Mouse (Mus musculus) CH12.LX (cell line): ENCODE measurements around the gene Pgm2l1. TPM values are rescaled to one million over a fixed set of nuclear protein-coding genes. Genes with fewer than 3 reads are reported as not detected.

Experiments
- DNase-seq: peaks from one replicate; pipeline ENCODE4 v3.0.0-alpha.2; 2013; ENCODE audit errors: extremely low read depth
- H3K27ac ChIP-seq: 2 replicates; pipeline ENCODE4 v1.5.1; 2012; ENCODE audit warnings: low read depth, mild to moderate bottlenecking, control low read depth, moderate library complexity; ENCODE audit not compliant: insufficient read depth
- H3K27me3 ChIP-seq: replicated peaks from 2 replicates; pipeline ENCODE3; 2012; ENCODE audit warnings: inconsistent platforms
- H3K36me3 ChIP-seq, 2 experiments: replicated peaks in 1 of 2; 2 replicates each; pipeline versions ENCODE3 to v1.6.1; 2012; ENCODE audit warnings: inconsistent platforms in 1 of 2, low read length in 1 of 2, mild to moderate bottlenecking in 1 of 2, mixed read lengths in 1 of 2, moderate library complexity in 1 of 2; ENCODE audit not compliant: control insufficient read depth in 1 of 2, insufficient read depth in 1 of 2
- H3K4me1 ChIP-seq, 2 experiments: 2 replicates each; pipeline ENCODE4 v1.6.1; 2012; ENCODE audit warnings: inconsistent platforms in 1 of 2, moderate library complexity in 1 of 2; ENCODE audit not compliant: insufficient read depth in 2 of 2, control insufficient read depth in 1 of 2
- H3K4me2 ChIP-seq: 2 replicates; pipeline ENCODE4 v1.6.1; 2012; ENCODE audit warnings: low read depth, mild to moderate bottlenecking, control low read depth; ENCODE audit not compliant: poor library complexity, insufficient read depth, severe bottlenecking
- H3K4me3 ChIP-seq, 3 experiments: fragments of 150-350 bp in 1 of 3; sonication (generic) in 1 of 3; replicated peaks in 1 of 3; 2 replicates each; pipeline versions ENCODE3 to v1.5.1; 2011 to 2012; ENCODE audit warnings: low read depth in 2 of 3, low read length in 2 of 3, mild to moderate bottlenecking in 2 of 3, moderate library complexity in 2 of 3, control low read depth in 1 of 3, improper control_type of control experiment in 1 of 3, inconsistent platforms in 1 of 3, mixed read lengths in 1 of 3; ENCODE audit not compliant: poor library complexity in 1 of 3
- H3K79me2 ChIP-seq: replicated peaks from 2 replicates; pipeline ENCODE4 v1.6.1; 2012; ENCODE audit warnings: mild to moderate bottlenecking, moderate library complexity; ENCODE audit not compliant: control insufficient read depth, poor library complexity, insufficient read depth, severe bottlenecking; ENCODE audit errors: extremely low read depth
- H3K9ac ChIP-seq: 2 replicates; pipeline ENCODE4 v1.6.1; 2012; ENCODE audit warnings: low read depth, mild to moderate bottlenecking, control low read depth, moderate library complexity; ENCODE audit not compliant: insufficient read depth
- H3K9me3 ChIP-seq: replicated peaks from 2 replicates; pipeline ENCODE3; 2012; ENCODE audit warnings: low read length, inconsistent platforms, mixed read lengths
- CTCF ChIP-seq, 2 experiments: IDR thresholded peaks in 1 of 2; conservative IDR thresholded peaks in 1 of 2; 2 replicates each; pipeline ENCODE4 v1.5.1; 2011 to 2012; ENCODE audit warnings: low read depth in 2 of 2, low read length in 2 of 2, improper control_type of control experiment in 1 of 2, inconsistent platforms in 1 of 2, mild to moderate bottlenecking in 1 of 2, moderate library complexity in 1 of 2
- EP300 ChIP-seq: IDR thresholded peaks from 2 replicates; pipeline ENCODE4 v1.6.1; 2011; ENCODE audit warnings: low read length, improper control_type of control experiment
- HCFC1 ChIP-seq: IDR thresholded peaks from 2 replicates; pipeline ENCODE4 v1.6.1; 2012; ENCODE audit warnings: low read depth, mild to moderate bottlenecking, inconsistent platforms, low read length, improper control_type of control experiment
- IRF4 ChIP-seq: IDR thresholded peaks from 2 replicates; pipeline ENCODE4 v1.6.1; 2014; ENCODE audit warnings: low read depth, mild to moderate bottlenecking, inconsistent platforms, low read length, improper control_type of control experiment
- JUN ChIP-seq: IDR thresholded peaks from 2 replicates; pipeline ENCODE4 v1.6.1; 2011; ENCODE audit warnings: low read depth, mild to moderate bottlenecking, low read length, improper control_type of control experiment, moderate library complexity; ENCODE audit not compliant: insufficient read depth
- JUND ChIP-seq: conservative IDR thresholded peaks from 2 replicates; pipeline ENCODE4 v1.6.1; 2011; ENCODE audit warnings: low read depth, low read length, improper control_type of control experiment
- KAT2A ChIP-seq: IDR thresholded peaks from 2 replicates; pipeline ENCODE4 v1.6.1; 2012; ENCODE audit warnings: low read length, improper control_type of control experiment, inconsistent platforms; ENCODE audit not compliant: insufficient replicate concordance
- MAFK ChIP-seq: IDR thresholded peaks from 2 replicates; pipeline ENCODE4 v1.6.1; 2011; ENCODE audit warnings: low read length, improper control_type of control experiment; ENCODE audit not compliant: insufficient replicate concordance
- MAX ChIP-seq: IDR thresholded peaks from 2 replicates; pipeline ENCODE4 v1.6.1; 2011; ENCODE audit warnings: low read length, improper control_type of control experiment
- MEF2A ChIP-seq: IDR thresholded peaks from 2 replicates; pipeline ENCODE4 v1.6.1; 2014; ENCODE audit warnings: low read depth, mild to moderate bottlenecking, inconsistent platforms, low read length, improper control_type of control experiment, borderline replicate concordance
- MXI1 ChIP-seq: IDR thresholded peaks from 2 replicates; pipeline ENCODE4 v1.6.1; 2011; ENCODE audit warnings: mild to moderate bottlenecking, low read depth, low read length, improper control_type of control experiment
- NRF1 ChIP-seq: IDR thresholded peaks from 2 replicates; pipeline ENCODE4 v1.6.1; 2014; ENCODE audit warnings: low read depth, mild to moderate bottlenecking, inconsistent platforms, low read length, improper control_type of control experiment, moderate library complexity
- PAX5 ChIP-seq: IDR thresholded peaks from 2 replicates; pipeline ENCODE4 v1.6.1; 2012; ENCODE audit warnings: low read length, inconsistent platforms, mixed read lengths
- POLR2AphosphoS2 ChIP-seq: IDR thresholded peaks from 2 replicates; pipeline ENCODE4 v1.6.1; 2011; ENCODE audit warnings: low read depth, low read length, improper control_type of control experiment
- RAD21 ChIP-seq: IDR thresholded peaks from 2 replicates; pipeline ENCODE4 v1.6.1; 2011; ENCODE audit warnings: low read depth, mild to moderate bottlenecking, low read length, improper control_type of control experiment, moderate library complexity
- RCOR1 ChIP-seq: conservative IDR thresholded peaks from 2 replicates; pipeline ENCODE4 v1.6.1; 2012; ENCODE audit warnings: low read depth, mild to moderate bottlenecking, inconsistent platforms, low read length, improper control_type of control experiment
- SMC3 ChIP-seq: IDR thresholded peaks from 2 replicates; pipeline ENCODE4 v1.6.1; 2011; ENCODE audit warnings: low read depth, low read length, improper control_type of control experiment
- TBP ChIP-seq: conservative IDR thresholded peaks from 2 replicates; pipeline ENCODE4 v1.6.1; 2011; ENCODE audit warnings: low read depth, low read length, improper control_type of control experiment
- TCF12 ChIP-seq: IDR thresholded peaks from 2 replicates; pipeline ENCODE4 v1.6.1; 2014; ENCODE audit warnings: low read depth, mild to moderate bottlenecking, inconsistent platforms, low read length, improper control_type of control experiment
- USF1 ChIP-seq: IDR thresholded peaks from 2 replicates; pipeline ENCODE4 v1.6.1; 2014; ENCODE audit warnings: low read depth, mild to moderate bottlenecking, inconsistent platforms, low read length, improper control_type of control experiment
- USF2 ChIP-seq: conservative IDR thresholded peaks from 2 replicates; pipeline ENCODE4 v1.6.1; 2011; ENCODE audit warnings: low read depth, low read length, improper control_type of control experiment
- ZMIZ1 ChIP-seq: IDR thresholded peaks from 2 replicates; pipeline ENCODE4 v1.6.1; 2012; ENCODE audit warnings: low read depth, mild to moderate bottlenecking, inconsistent platforms, low read length, improper control_type of control experiment
- ZNF384 ChIP-seq: IDR thresholded peaks from 2 replicates; pipeline ENCODE4 v1.6.1; 2012; ENCODE audit warnings: low read depth, low read length, improper control_type of control experiment, inconsistent platforms
- dilution Hi-C: fragments of 300-500 bp; cut with MboI; formaldehyde crosslinking; loops from 2 replicates; pipeline ENCODE4 v1.14.3; 2020; ENCODE audit warnings: low sequenced_read_pairs; ENCODE audit not compliant: extremely low pct_unique_long_range_greater_than_20kb, extremely low pct_ligation_motif_present
- in situ Hi-C: fragments of 300-500 bp; cut with MboI; formaldehyde crosslinking; loops from 3 replicates; pipeline ENCODE4 v1.14.3; 2019; ENCODE audit warnings: low sequenced_read_pairs, low pct_ligation_motif_present, low pct_unique_long_range_greater_than_20kb, mixed read lengths
- polyA plus RNA-seq: library from polyadenylated mRNA; unstranded; fragments of >175 nt; gene quantifications from 2 replicates; pipeline ENCODE4 v1.2.1, GENCODE M21; 2012; ENCODE audit warnings: low read depth; ENCODE audit not compliant: insufficient read length
- total RNA-seq, 2 experiments: library from RNA; depleted of rRNA; stranded (reverse); fragments of 300-350 nt in 1 of 2; fragments of >200 nt in 1 of 2; gene quantifications; 2 replicates each; pipeline ENCODE4 v1.2.3; 2012 to 2014

The Pgm2l1 gene
- total and polyA plus RNA-seq, 3 experiments = 1.2 to 4.1 (median 3.4) TPM

GRCm38 (mm10) chr7:100230646-100231045 is 3.5 kb downstream of the Pgm2l1 start:
- Histone ChIP-seq H3K4me1 (peaks cover 2 to 32% of the 10 kb centered on the region in 2 experiments; a peak in 3 of 4 replicates), H3K4me3 (no peak overlapping the region)
- dilution Hi-C loops = no loop called here

DNA sequence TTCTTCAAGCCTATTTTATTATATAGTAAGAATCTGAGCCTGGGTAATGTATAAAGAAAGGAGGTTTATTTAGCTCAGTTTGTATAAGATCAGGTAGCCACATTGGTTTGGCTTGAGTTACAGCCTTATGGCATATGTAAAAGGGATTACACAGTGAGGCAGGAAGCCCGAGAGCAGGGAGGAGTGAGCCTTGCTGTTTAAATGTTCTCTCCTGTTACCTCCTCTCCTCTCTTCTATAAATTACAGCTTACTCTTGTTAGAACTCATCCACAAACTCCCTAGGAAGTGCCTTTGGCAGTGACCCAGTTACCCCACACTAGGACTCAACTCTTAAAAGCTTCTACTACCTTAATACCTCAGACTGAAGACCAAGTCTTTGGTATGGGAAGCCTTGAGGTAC is 4.5 kb downstream of the Pgm2l1 start:
- no peak for TF ChIP-seq KAT2A
- TF ChIP-seq PAX5 = no peak
- no peak for TF ChIP-seq POLR2AphosphoS2
- no peak for TF ChIP-seq RAD21
- no peak for TF ChIP-seq USF1
- no peaks in the 10 kb centered on the region for H3K79me2 ChIP-seq
- no peak overlapping the region for H3K27ac ChIP-seq
- no peak overlapping the region for H3K4me3 ChIP-seq
- no peak overlapping the region for H3K4me2 ChIP-seq
- no peak overlapping the region for H3K9ac ChIP-seq
- no peak for DNase-seq
- no peaks in the 10 kb centered on the region for H3K9me3 ChIP-seq
- in situ Hi-C loops = no loop called here
- H3K4me1 ChIP-seq = peaks cover 2 to 24% of the 10 kb centered on the region in 2 experiments; a peak in 3 of 4 replicates
- H3K36me3 ChIP-seq = no peaks in the 10 kb centered on the region
- peaks cover 2% of the 10 kb centered on the region for H3K27me3 ChIP-seq
- dilution Hi-C loops = no loop called here

More at GRCm38 (mm10) chr7:100230646-100231045, 3.5 kb downstream of the Pgm2l1 start:
- TF ChIP-seq CTCF (conservative IDR thresholded peaks at IDR 0.05 in 1 of 2, IDR thresholded peaks at IDR 0.05 in 1 of 2; ENCODE audit: low read depth in 2 of 2, low read length in 2 of 2) = no peak
- no peak for TF ChIP-seq TBP
- TF ChIP-seq SMC3 = no peak
- peak; percentile 63 for TF ChIP-seq JUND
- TF ChIP-seq JUN = peak; percentile 36; the same call in 1 of the 2 replicates
- no peak for TF ChIP-seq HCFC1
- peak; percentile 53; the same call in 1 of the 2 replicates for TF ChIP-seq IRF4
- TF ChIP-seq EP300 = peak; percentile 56; the same call in 1 of the 2 replicates
- TF ChIP-seq ZMIZ1 = no peak
- Histone ChIP-seq H3K27ac (no peak overlapping the region), H3K36me3 (no peaks in the 10 kb centered on the region), H3K27me3 (peaks cover 2% of the 10 kb centered on the region), H3K4me2 (no peak overlapping the region), H3K9ac (no peak overlapping the region), H3K9me3 (no peaks in the 10 kb centered on the region), H3K79me2 (no peaks in the 10 kb centered on the region)
- no peak for DNase-seq
- in situ Hi-C loops = no loop called here

- Histone ChIP-seq H3K4me3 (no peak overlapping the region), H3K27me3 (peaks cover 2% of the 10 kb centered on the region), H3K9me3 (no peaks in the 10 kb centered on the region), H3K9ac (no peak overlapping the region), H3K79me2 (no peaks in the 10 kb centered on the region), H3K4me2 (no peak overlapping the region), H3K4me1 (peaks cover 0 to 15% of the 10 kb centered on the region in 2 experiments; a peak in 2 of 4 replicates), H3K36me3 (no peaks in the 10 kb centered on the region), H3K27ac (no peak overlapping the region)
- in situ Hi-C loops (no loop called here), dilution Hi-C loops (no loop called here)
- no peak for DNase-seq
- TF ChIP-seq HCFC1 (no peak), CTCF (conservative IDR thresholded peaks at IDR 0.05 in 1 of 2, IDR thresholded peaks at IDR 0.05 in 1 of 2; ENCODE audit: low read depth in 2 of 2, low read length in 2 of 2) (no peak), TBP (no peak), RCOR1 (no peak), MXI1 (no peak), NRF1 (no peak), MAFK (no peak), MAX (no peak), ZNF384 (no peak), MEF2A (no peak), PAX5 (no peak), KAT2A (no peak), EP300 (no peak), USF2 (no peak), TCF12 (no peak)
Observed at GRCm38 (mm10) chr7:100233681-100234080, 6.5 kb downstream of the Pgm2l1 start.
